Mouse (Mus musculus) Patski (cell line): Measurements from ENCODE around the gene Adamts17. TPM values are rescaled to one million over a fixed set of nuclear protein-coding genes. Genes with fewer than 3 reads are reported as not detected.

Experiments used
- ATAC-seq: fragments of 100-300 bp; one replicate; pipeline ENCODE4 v1.8.0; 2021
- CTCF ChIA-PET: fragments of 350-600 bp; sonication (Branson Sonifier 250); formaldehyde crosslinking; loops from one replicate; lab custom pipeline; 2022; ENCODE audit warnings: inconsistent platforms; lab: Charles Lee
- POLR2A ChIA-PET: fragments of 350-600 bp; sonication (Branson Sonifier 250); formaldehyde crosslinking; loops from one replicate; lab custom pipeline; 2022; ENCODE audit warnings: antibody characterized with exemption, inconsistent platforms; lab: Charles Lee
- DNase-seq: peaks from one replicate; pipeline ENCODE4 v3.0.0-alpha.2; 2011; ENCODE audit warnings: low read depth, low spot score
- H3K27me3 ChIP-seq: fragments of 371-371 bp; one replicate; pipeline ENCODE4 v1.5.1; 2021
- CTCF ChIP-seq: fragments of 100-300 bp; IDR thresholded peaks from one replicate; pipeline ENCODE4 v1.5.1; 2021
- in situ Hi-C: fragments of 300-500 bp; cut with MboI; formaldehyde crosslinking; loops from 3 replicates; pipeline ENCODE4 v1.11.1; 2018; ENCODE audit warnings: low pct_unique_long_range_greater_than_20kb, mixed read lengths
- polyA plus RNA-seq: library from polyadenylated mRNA; unstranded; gene quantifications from one replicate; pipeline ENCODE4 v1.2.3, GENCODE M21; 2021

Adamts17 gene
- polyA plus RNA-seq, 1 experiment from 2014 or later: 0.04 TPM

- no peak for DNase-seq
- no peak for TF ChIP-seq CTCF
- CTCF ChIA-PET: no interaction called here
- POLR2A ChIA-PET: no interaction called here
- in situ Hi-C loops: no loop called here
- H3K27me3 ChIP-seq: no peaks in the 10 kb centered on the region
- no peak for ATAC-seq
These were observed 113.4 kb downstream of the Adamts17 start for GRCm38 (mm10) chr7:66952921-66953320.

- in situ Hi-C loops: no loop called here
- no peak for DNase-seq
- ChIA-PET CTCF (no interaction called here), POLR2A (no interaction called here)
- no peak for ATAC-seq
- no peak for TF ChIP-seq CTCF
- no peaks in the 10 kb centered on the region for H3K27me3 ChIP-seq
These were observed 114.5 kb downstream of the Adamts17 start for GRCm38 (mm10) chr7:66954073-66954472.

GRCm38 (mm10) chr7:66954723-66955122 is 115.2 kb downstream of the Adamts17 start:
- TF ChIP-seq CTCF: no peak
- in situ Hi-C loops: no loop called here
- ATAC-seq (no peak), DNase-seq (no peak)
- H3K27me3 ChIP-seq: no peaks in the 10 kb centered on the region
- ChIA-PET POLR2A (no interaction called here), CTCF (interaction anchor here (1.5 kb wide), 1 partner anchor 9 kb away, joined by 6 read pairs; no protein-coding TSS in a partner anchor)

GRCm38 (mm10) chr7:66955455-66955919 is 116.0 kb downstream of the Adamts17 start:
- in situ Hi-C loops: no loop called here
- ChIA-PET CTCF (interaction anchor here (1.5 kb wide), 1 partner anchor 9 kb away, joined by 6 read pairs; no protein-coding TSS in a partner anchor), POLR2A (no interaction called here)
- H3K27me3 ChIP-seq: no peaks in the 10 kb centered on the region
- ATAC-seq (no peak), DNase-seq (no peak)
- TF ChIP-seq CTCF: no peak

- DNase-seq: no peak
- peak; percentile 59 for ATAC-seq
- no peaks in the 10 kb centered on the region for H3K27me3 ChIP-seq
- ChIA-PET POLR2A (no interaction called here), CTCF (interaction anchor here (1.5 kb wide), 1 partner anchor 8 kb away, joined by 6 read pairs; no protein-coding TSS in a partner anchor)
- no peak for TF ChIP-seq CTCF
- in situ Hi-C loops: no loop called here
These were observed 116.4 kb downstream of the Adamts17 start for GRCm38 (mm10) chr7:66955978-66956377.

- CTCF ChIA-PET: no interaction called here
- POLR2A ChIA-PET: interaction anchor here (0.6 kb wide), 1 partner anchor 46 kb away, joined by 3 read pairs; no protein-coding TSS in a partner anchor
- DNase-seq (no peak), ATAC-seq (no peak)
- in situ Hi-C loops: no loop called here
- TF ChIP-seq CTCF: no peak
- no peaks in the 10 kb centered on the region for H3K27me3 ChIP-seq
These were observed 118.2 kb downstream of the Adamts17 start for GRCm38 (mm10) chr7:66957764-66958163.

GRCm38 (mm10) chr7:66960246-66961033 is 120.9 kb downstream of the Adamts17 start:
- no peak for TF ChIP-seq CTCF
- H3K27me3 ChIP-seq: no peaks in the 10 kb centered on the region
- in situ Hi-C loops: no loop called here
- DNase-seq: no peak
- CTCF ChIA-PET: no interaction called here
- POLR2A ChIA-PET: no interaction called here
- ATAC-seq: peak; percentile 51

- no peaks in the 10 kb centered on the region for H3K27me3 ChIP-seq
- DNase-seq (no peak), ATAC-seq (no peak)
- in situ Hi-C loops: no loop called here
- POLR2A ChIA-PET: no interaction called here
- no peak for TF ChIP-seq CTCF
- CTCF ChIA-PET: no interaction called here
These were observed 123.2 kb downstream of the Adamts17 start for GRCm38 (mm10) chr7:66962736-66963135.

GRCm38 (mm10) chr7:66963541-66963940 is 124.0 kb downstream of the Adamts17 start:
- no peak for TF ChIP-seq CTCF
- H3K27me3 ChIP-seq: no peaks in the 10 kb centered on the region
- in situ Hi-C loops: no loop called here
- CTCF ChIA-PET: interaction anchor here (0.9 to 1.5 kb wide), 2 partner anchors 8 to 20 kb away, joined by 3 to 6 read pairs; no protein-coding TSS in a partner anchor
- ATAC-seq: no peak
- DNase-seq: no peak
- POLR2A ChIA-PET: no interaction called here

GRCm38 (mm10) chr7:66966541-66967205 is 127.1 kb downstream of the Adamts17 start:
- peaks cover 3% of the 10 kb centered on the region for H3K27me3 ChIP-seq
- no peak for DNase-seq
- in situ Hi-C loops: no loop called here
- no peak for ATAC-seq
- ChIA-PET CTCF (no interaction called here), POLR2A (no interaction called here)
- no peak for TF ChIP-seq CTCF
